Mouse (Mus musculus) neutrophil, adult 5-6 weeks (primary cell): ENCODE results near the gene Entpd8. TPM values are rescaled to one million over a fixed set of nuclear protein-coding genes. Genes with fewer than 3 reads are reported as not detected.

Experiments used
- ATAC-seq: fragments of 151-379, 151-347 bp; 2 replicates; pipeline ENCODE4 v1.8.0; 2017; ENCODE audit warnings: mild to moderate bottlenecking, moderate TSS enrichment; ENCODE audit not compliant: insufficient number of reproducible peaks, poor library complexity, low FRiP score, severe bottlenecking; ENCODE audit errors: extremely low read depth
- total RNA-seq: library from RNA; stranded (forward); fragments of 200-1000 nt; gene quantifications from 2 replicates; pipeline ENCODE4 v1.2.3, GENCODE M21; 2017

The Entpd8 gene
- total RNA-seq = not detected in 2 replicates

- no peak for ATAC-seq
Observed at GRCm38 (mm10) chr2:25080076-25080475, at the start of gene Entpd8. Entpd8 (plus strand) TSS chr2:25080304.

GRCm38 (mm10) chr2:25034994-25035393 lies 45.1 kb upstream of the Entpd8 start:
- no peak for ATAC-seq

GRCm38 (mm10) chr2:25040089-25040488 lies 40.0 kb upstream of the Entpd8 start:
- no peak for ATAC-seq

GRCm38 (mm10) chr2:25050921-25051320 lies 29.2 kb upstream of the Entpd8 start:
- no peak for ATAC-seq

GRCm38 (mm10) chr2:25051450-25051849 lies 28.7 kb upstream of the Entpd8 start:
- no peak for ATAC-seq

- no peak for ATAC-seq
Observed at GRCm38 (mm10) chr2:25053101-25053500, 27.0 kb upstream of the Entpd8 start.

- ATAC-seq = peak; percentile 47
Observed at GRCm38 (mm10) chr2:25054221-25055067, 25.7 kb upstream of the Entpd8 start, which contains the start of gene Nsmf. Nsmf (plus strand) TSS chr2:25054355.

GRCm38 (mm10) chr2:25055068-25055405 lies 25.1 kb upstream of the Entpd8 start:
- ATAC-seq = no peak

GRCm38 (mm10) chr2:25055409-25056155 lies 24.5 kb upstream of the Entpd8 start:
- no peak for ATAC-seq

GRCm38 (mm10) chr2:25058926-25059325 lies 21.2 kb upstream of the Entpd8 start:
- ATAC-seq = no peak

- ATAC-seq = no peak
Observed at GRCm38 (mm10) chr2:25063523-25063922, 16.6 kb upstream of the Entpd8 start.

GRCm38 (mm10) chr2:25064285-25064684 lies 15.8 kb upstream of the Entpd8 start:
- ATAC-seq = no peak

GRCm38 (mm10) chr2:25065537-25065936 lies 14.6 kb upstream of the Entpd8 start:
- ATAC-seq = no peak

- no peak for ATAC-seq
Observed at GRCm38 (mm10) chr2:25066552-25066951, 13.6 kb upstream of the Entpd8 start.

GRCm38 (mm10) chr2:25069537-25069936 lies 10.6 kb upstream of the Entpd8 start:
- ATAC-seq = no peak

GRCm38 (mm10) chr2:25072398-25072797 lies 7.7 kb upstream of the Entpd8 start:
- no peak for ATAC-seq

GRCm38 (mm10) chr2:25075506-25075905 lies 4.6 kb upstream of the Entpd8 start:
- no peak for ATAC-seq

- no peak for ATAC-seq
Observed at GRCm38 (mm10) chr2:25078967-25079366, 1.1 kb upstream of the Entpd8 start.

- no peak for ATAC-seq
Observed at GRCm38 (mm10) chr2:25083697-25084096, 3.6 kb downstream of the Entpd8 start.

GRCm38 (mm10) chr2:25085571-25085970 lies 5.5 kb downstream of the Entpd8 start:
- ATAC-seq = no peak
